Mouse (Mus musculus) cerebral cortex, adult 2 months (tissue): ENCODE data around the gene 9930022D16Rik.

Experiments used
- WGBS: fragments of 180-500 bp; shearing (Covaris S2); methylation state at CpG from one replicate; pipeline ENCODE4 v1.1.7; 2018; 5-methylcytosine and 5-hydroxymethylcytosine counted together

Gene 9930022D16Rik

GRCm38 (mm10) chr11:109445438-109446035, 31.8 kb downstream of the 9930022D16Rik start:
- WGBS = 35% methylated on average over 13 of the region's 13 CpGs

- 85% methylated on average over 11 of the region's 11 CpGs for WGBS
These were observed 37.5 kb downstream of the 9930022D16Rik start for GRCm38 (mm10) chr11:109451169-109451568.

GRCm38 (mm10) chr11:109456261-109456660, 42.5 kb downstream of the 9930022D16Rik start:
- 83% methylated on average over 5 of the region's 5 CpGs for WGBS

GRCm38 (mm10) chr11:109458165-109458564, 44.4 kb downstream of the 9930022D16Rik start:
- WGBS = 84% methylated on average over 11 of the region's 11 CpGs

- WGBS = 73% methylated on average over 5 of the region's 5 CpGs
These were observed 46.9 kb downstream of the 9930022D16Rik start for GRCm38 (mm10) chr11:109460586-109460985.

GRCm38 (mm10) chr11:109465068-109465467, 51.4 kb downstream of the 9930022D16Rik start:
- WGBS = 84% methylated on average over 4 of the region's 4 CpGs

GRCm38 (mm10) chr11:109466987-109467386, 53.3 kb downstream of the 9930022D16Rik start:
- 85% methylated on average over 8 of the region's 8 CpGs for WGBS

- 57% methylated on average over 5 of the region's 5 CpGs for WGBS
These were observed 54.4 kb downstream of the 9930022D16Rik start for GRCm38 (mm10) chr11:109468133-109468532.
